Mouse (Mus musculus) kidney, postnatal 36 days (tissue): ENCODE measurements around the gene Trp53bp2.

Experiments
- DNase-seq, 2 experiments: peaks; one replicate each; pipeline ENCODE4 v3.0.0; 2021 to 2022; ENCODE audit warnings: mixed read lengths in 2 of 2

Gene Trp53bp2

GRCm38 (mm10) chr1:182461813-182462212, 52.8 kb downstream of the Trp53bp2 start:
- peak; percentile 70 to 71 for DNase-seq

GRCm38 (mm10) chr1:182465309-182465708, 56.3 kb downstream of the Trp53bp2 start:
- peak; percentile 67 to 72 for DNase-seq

- peak in 1 of 2 experiments; percentile 36 for DNase-seq
These were observed 57.0 kb downstream of the Trp53bp2 start for GRCm38 (mm10) chr1:182465978-182466377.

- DNase-seq, result no peak
These were observed 66.2 kb downstream of the Trp53bp2 start for GRCm38 (mm10) chr1:182475005-182475796.

GRCm38 (mm10) chr1:182478935-182479334, 70.0 kb downstream of the Trp53bp2 start:
- peak; percentile 59 to 85 for DNase-seq

GRCm38 (mm10) chr1:182481138-182481537, 72.2 kb downstream of the Trp53bp2 start:
- no peak for DNase-seq

GRCm38 (mm10) chr1:182481646-182482295, 72.8 kb downstream of the Trp53bp2 start:
- peak; percentile 66 to 67 for DNase-seq

GRCm38 (mm10) chr1:182482991-182483909, 74.3 kb downstream of the Trp53bp2 start:
- DNase-seq, result no peak

GRCm38 (mm10) chr1:182483910-182484274, 74.9 kb downstream of the Trp53bp2 start:
- DNase-seq, result peak; percentile 57 to 75

- DNase-seq, result peak; percentile 46 to 47
These were observed 79.5 kb downstream of the Trp53bp2 start for GRCm38 (mm10) chr1:182488503-182488902.

- DNase-seq, result peak; percentile 96 to 97
These were observed 81.0 kb downstream of the Trp53bp2 start for GRCm38 (mm10) chr1:182489803-182490452.

- no peak for DNase-seq
These were observed 81.6 kb downstream of the Trp53bp2 start for GRCm38 (mm10) chr1:182490568-182490967.

GRCm38 (mm10) chr1:182491839-182492238, 82.9 kb downstream of the Trp53bp2 start:
- no peak for DNase-seq

- peak; percentile 45 to 69 for DNase-seq
These were observed 85.5 kb downstream of the Trp53bp2 start for GRCm38 (mm10) chr1:182494285-182495145.

- DNase-seq, result peak; percentile 71 to 86
These were observed 87.7 kb downstream of the Trp53bp2 start for GRCm38 (mm10) chr1:182496685-182497084.

- peak in 1 of 2 experiments; percentile 62 for DNase-seq
These were observed 88.8 kb downstream of the Trp53bp2 start for GRCm38 (mm10) chr1:182497736-182498135.

GRCm38 (mm10) chr1:182499443-182500089, 90.6 kb downstream of the Trp53bp2 start:
- DNase-seq, result peak; percentile 66 to 77

- DNase-seq, result no peak
These were observed 91.3 kb downstream of the Trp53bp2 start for GRCm38 (mm10) chr1:182500224-182500623.

GRCm38 (mm10) chr1:182500843-182501242, 91.9 kb downstream of the Trp53bp2 start:
- no peak for DNase-seq

GRCm38 (mm10) chr1:182501815-182502405, 92.9 kb downstream of the Trp53bp2 start:
- no peak for DNase-seq
